Mouse (Mus musculus) spleen, embryonic (tissue): ENCODE data around the gene Tspan4.

Experiments
- CTCF ChIA-PET: fragments of 350-600 bp; sonication (Branson Sonifier 250); formaldehyde crosslinking; loops from one replicate; lab custom pipeline; 2022; lab: Charles Lee

Gene Tspan4

GRCm38 (mm10) chr7:141459301-141459711 is 15.7 kb upstream of the Tspan4 start:
- CTCF ChIA-PET, result interaction anchor here (1.2 kb wide), 1 partner anchor 9 kb away, joined by 3 read pairs; no protein-coding TSS in a partner anchor

- CTCF ChIA-PET, result interaction anchor here (0.6 to 1.2 kb wide), 2 partner anchors 8 to 275 kb away, joined by 3 read pairs; no protein-coding TSS in a partner anchor
These were observed 15.0 kb upstream of the Tspan4 start for GRCm38 (mm10) chr7:141460001-141460390.

- CTCF ChIA-PET, result interaction anchor here (0.6 kb wide), 1 partner anchor 276 kb away, joined by 3 read pairs; no protein-coding TSS in a partner anchor
These were observed 14.5 kb upstream of the Tspan4 start, which contains the start of gene Cracr2b for GRCm38 (mm10) chr7:141460391-141461113. Cracr2b (plus strand) TSS chr7:141461094.

GRCm38 (mm10) chr7:141461521-141462332 is 13.3 kb upstream of the Tspan4 start:
- CTCF ChIA-PET, result interaction anchor here (0.6 to 0.9 kb wide), 4 partner anchors 8 to 362 kb away, joined by 3 to 6 read pairs (median 4); no protein-coding TSS in a partner anchor

- CTCF ChIA-PET, result interaction anchor here (0.6 to 0.8 kb wide), 5 partner anchors 9 to 363 kb away, joined by 3 to 8 read pairs (median 3); no protein-coding TSS in a partner anchor
These were observed 12.7 kb upstream of the Tspan4 start for GRCm38 (mm10) chr7:141462333-141462821.

GRCm38 (mm10) chr7:141463824-141464602 is 11.0 kb upstream of the Tspan4 start:
- CTCF ChIA-PET, result no interaction called here

- CTCF ChIA-PET, result no interaction called here
These were observed 10.3 kb upstream of the Tspan4 start for GRCm38 (mm10) chr7:141464603-141465201.

- CTCF ChIA-PET, result interaction anchor here (0.6 kb wide), 1 partner anchor 8 kb away, joined by 3 read pairs; no protein-coding TSS in a partner anchor
These were observed 9.5 kb upstream of the Tspan4 start for GRCm38 (mm10) chr7:141465388-141466044.

- CTCF ChIA-PET, result interaction anchor here (0.6 kb wide), 1 partner anchor 8 kb away, joined by 3 read pairs; no protein-coding TSS in a partner anchor
These were observed 9.0 kb upstream of the Tspan4 start for GRCm38 (mm10) chr7:141466045-141466394.

- CTCF ChIA-PET, result interaction anchor here (0.6 kb wide), 1 partner anchor 16 kb away, joined by 3 read pairs; no protein-coding TSS in a partner anchor
These were observed 8.4 kb upstream of the Tspan4 start for GRCm38 (mm10) chr7:141466607-141467148.

GRCm38 (mm10) chr7:141467230-141468030 is 7.6 kb upstream of the Tspan4 start, which contains the start of gene Cd151:
Cd151 (plus strand) TSS chr7:141467392.
- CTCF ChIA-PET, result interaction anchor here (0.6 to 1.0 kb wide), 2 partner anchors 8 to 17 kb away, joined by 3 read pairs; no protein-coding TSS in a partner anchor

GRCm38 (mm10) chr7:141468164-141468521 is 6.9 kb upstream of the Tspan4 start:
- CTCF ChIA-PET, result interaction anchor here (1.0 kb wide), 1 partner anchor 9 kb away, joined by 3 read pairs; no protein-coding TSS in a partner anchor

GRCm38 (mm10) chr7:141468522-141469211 is 6.4 kb upstream of the Tspan4 start:
- CTCF ChIA-PET, result interaction anchor here (0.5 to 1.0 kb wide), 2 partner anchors 9 to 1350 kb away, joined by 3 to 11 read pairs; no protein-coding TSS in a partner anchor

GRCm38 (mm10) chr7:141469352-141469751 is 5.7 kb upstream of the Tspan4 start:
- CTCF ChIA-PET, result interaction anchor here (0.5 kb wide), 1 partner anchor 19 kb away, joined by 3 read pairs; no protein-coding TSS in a partner anchor

- CTCF ChIA-PET, result interaction anchor here (0.5 kb wide), 1 partner anchor 20 kb away, joined by 3 read pairs; no protein-coding TSS in a partner anchor
These were observed 5.0 kb upstream of the Tspan4 start for GRCm38 (mm10) chr7:141469901-141470636.

GRCm38 (mm10) chr7:141470637-141470944 is 4.4 kb upstream of the Tspan4 start:
- CTCF ChIA-PET, result no interaction called here

- CTCF ChIA-PET, result interaction anchor here (1.1 kb wide), 1 partner anchor 10 kb away, joined by 6 read pairs; no protein-coding TSS in a partner anchor
These were observed 3.8 kb upstream of the Tspan4 start for GRCm38 (mm10) chr7:141471236-141471635.
